Mouse (Mus musculus) natural killer cell, adult 2 months (primary cell): Measurements from ENCODE around the gene Adamtsl1.

ENCODE experiments used
- DNase-seq, 2 experiments: peaks; one replicate each; pipeline ENCODE4 v3.0.0; 2022; ENCODE audit warnings: low spot score in 2 of 2

The Adamtsl1 gene

GRCm38 (mm10) chr4:85920474-85920873 lies 406.5 kb downstream of the Adamtsl1 start:
- DNase-seq: no peak

GRCm38 (mm10) chr4:85922741-85923140 lies 408.8 kb downstream of the Adamtsl1 start:
- DNase-seq: no peak

- DNase-seq: no peak
Observed at GRCm38 (mm10) chr4:85932129-85932528, 418.2 kb downstream of the Adamtsl1 start.

GRCm38 (mm10) chr4:85939460-85939859 lies 425.5 kb downstream of the Adamtsl1 start:
- DNase-seq: no peak

- DNase-seq: no peak
Observed at GRCm38 (mm10) chr4:85941857-85942256, 427.9 kb downstream of the Adamtsl1 start.

GRCm38 (mm10) chr4:85953590-85953989 lies 439.6 kb downstream of the Adamtsl1 start:
- DNase-seq: no peak

- DNase-seq: no peak
Observed at GRCm38 (mm10) chr4:85955387-85955786, 441.4 kb downstream of the Adamtsl1 start.

GRCm38 (mm10) chr4:85957266-85957665 lies 443.3 kb downstream of the Adamtsl1 start:
- no peak for DNase-seq

- no peak for DNase-seq
Observed at GRCm38 (mm10) chr4:85957879-85958278, 443.9 kb downstream of the Adamtsl1 start.

GRCm38 (mm10) chr4:85959019-85959418 lies 445.0 kb downstream of the Adamtsl1 start:
- DNase-seq: no peak

GRCm38 (mm10) chr4:85976188-85976587 lies 462.2 kb downstream of the Adamtsl1 start:
- no peak for DNase-seq

- DNase-seq: no peak
Observed at GRCm38 (mm10) chr4:85979206-85979605, 465.2 kb downstream of the Adamtsl1 start.

GRCm38 (mm10) chr4:86006596-86006995 lies 492.6 kb downstream of the Adamtsl1 start:
- no peak for DNase-seq

GRCm38 (mm10) chr4:86013640-86014039 lies 499.7 kb downstream of the Adamtsl1 start:
- no peak for DNase-seq

GRCm38 (mm10) chr4:86018928-86019327 lies 505.0 kb downstream of the Adamtsl1 start:
- DNase-seq: no peak

GRCm38 (mm10) chr4:86019586-86019985 lies 505.6 kb downstream of the Adamtsl1 start:
- DNase-seq: no peak

- no peak for DNase-seq
Observed at GRCm38 (mm10) chr4:86020372-86021090, 506.6 kb downstream of the Adamtsl1 start.

GRCm38 (mm10) chr4:86024573-86025160 lies 510.7 kb downstream of the Adamtsl1 start:
- DNase-seq: no peak

- DNase-seq: no peak
Observed at GRCm38 (mm10) chr4:86029486-86029885, 515.5 kb downstream of the Adamtsl1 start.

- DNase-seq: no peak
Observed at GRCm38 (mm10) chr4:86030208-86030607, 516.2 kb downstream of the Adamtsl1 start.

GRCm38 (mm10) chr4:86031041-86031440 lies 517.1 kb downstream of the Adamtsl1 start:
- no peak for DNase-seq

GRCm38 (mm10) chr4:86040921-86041320 lies 526.9 kb downstream of the Adamtsl1 start:
- no peak for DNase-seq

GRCm38 (mm10) chr4:86045448-86045847 lies 531.5 kb downstream of the Adamtsl1 start:
- DNase-seq: no peak
